Mouse (Mus musculus) cerebellum, postnatal 36 days (tissue): ENCODE results near the gene Gm17324.

Source experiments
- DNase-seq, 2 experiments: peaks; one replicate each; pipeline ENCODE4 v3.0.0; 2021 to 2022; ENCODE audit warnings: mixed read lengths in 2 of 2

Gm17324 gene

GRCm38 (mm10) chr9:78463337-78463736 is 14.8 kb upstream of the Gm17324 start:
- DNase-seq: no peak

- DNase-seq: no peak
Observed at GRCm38 (mm10) chr9:78457026-78457425, 8.4 kb upstream of the Gm17324 start.

- no peak for DNase-seq
Observed at GRCm38 (mm10) chr9:78451382-78451781, 2.8 kb upstream of the Gm17324 start.

- DNase-seq: no peak
Observed at GRCm38 (mm10) chr9:78450404-78450803, 1.8 kb upstream of the Gm17324 start.

GRCm38 (mm10) chr9:78447606-78447972 is 997 bp downstream of the Gm17324 start:
- no peak for DNase-seq

- DNase-seq: no peak
Observed at GRCm38 (mm10) chr9:78442579-78443392, 5.8 kb downstream of the Gm17324 start, which contains the start of gene Cgas. Cgas (minus strand) TSS chr9:78443237.

- DNase-seq: no peak
Observed at GRCm38 (mm10) chr9:78442237-78442578, 6.4 kb downstream of the Gm17324 start.

GRCm38 (mm10) chr9:78439426-78439825 is 9.2 kb downstream of the Gm17324 start:
- DNase-seq: no peak

- DNase-seq: no peak
Observed at GRCm38 (mm10) chr9:78432471-78432870, 16.1 kb downstream of the Gm17324 start.

- no peak for DNase-seq
Observed at GRCm38 (mm10) chr9:78430486-78430885, 18.1 kb downstream of the Gm17324 start.

GRCm38 (mm10) chr9:78429551-78429950 is 19.0 kb downstream of the Gm17324 start:
- DNase-seq: no peak

- no peak for DNase-seq
Observed at GRCm38 (mm10) chr9:78428870-78429432, 19.6 kb downstream of the Gm17324 start.

GRCm38 (mm10) chr9:78428185-78428584 is 20.4 kb downstream of the Gm17324 start:
- no peak for DNase-seq

GRCm38 (mm10) chr9:78427362-78427781 is 21.2 kb downstream of the Gm17324 start:
- peak in 1 of 2 experiments; percentile 11 for DNase-seq

GRCm38 (mm10) chr9:78401596-78401995 is 47.0 kb downstream of the Gm17324 start:
- DNase-seq: no peak

GRCm38 (mm10) chr9:78400570-78400969 is 48.0 kb downstream of the Gm17324 start:
- DNase-seq: no peak
